Mouse (Mus musculus): ENCODE data around the gene Igsf23.

DNA sequence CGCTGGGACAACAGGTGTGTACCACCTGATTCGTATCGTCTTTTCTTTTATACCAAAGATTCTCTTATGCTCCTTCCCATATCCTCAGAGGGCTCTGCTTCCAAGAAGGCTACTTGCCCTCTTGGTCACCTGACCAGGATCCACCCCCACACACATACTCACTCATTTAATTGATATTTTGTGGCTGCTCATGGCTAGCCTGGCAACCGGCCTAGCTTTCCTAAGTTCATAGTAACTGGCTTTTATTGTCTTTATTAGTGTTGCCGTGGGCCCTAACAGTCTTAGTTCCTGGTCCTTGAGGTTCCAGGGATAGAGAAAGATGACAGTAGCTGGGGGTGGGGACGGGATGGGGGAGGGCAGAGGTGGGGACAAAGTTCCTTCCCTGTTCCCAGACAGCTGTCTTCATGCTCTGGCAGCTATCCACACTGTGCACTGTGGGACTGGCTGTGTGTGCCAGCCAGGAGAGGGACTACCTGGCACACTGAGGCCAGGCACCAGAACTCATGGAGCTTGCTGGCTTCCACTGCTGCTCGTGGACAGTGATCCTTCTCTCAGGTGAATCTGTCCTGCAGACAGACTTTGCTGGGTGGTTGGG is 14.5 kb upstream of the Igsf23 start, which contains the start of gene Ceacam20:
- TF ChIP-seq POLR2A (IDR thresholded peaks at IDR 0.05; ENCODE audit: borderline replicate concordance, extremely low read depth, insufficient read depth, insufficient read length, poor library complexity, severe bottlenecking) (no peak), CTCF (IDR thresholded peaks at IDR 0.05; ENCODE audit: borderline replicate concordance, extremely low read depth, insufficient read depth, insufficient read length) (no peak)
